Mouse (Mus musculus) layer of hippocampus, adult 9-11 months (tissue): ENCODE data around the gene Alpl.

ENCODE experiments used
- DNase-seq: peaks from one replicate; pipeline ENCODE4 v3.0.0; 2022

Alpl gene

DNA sequence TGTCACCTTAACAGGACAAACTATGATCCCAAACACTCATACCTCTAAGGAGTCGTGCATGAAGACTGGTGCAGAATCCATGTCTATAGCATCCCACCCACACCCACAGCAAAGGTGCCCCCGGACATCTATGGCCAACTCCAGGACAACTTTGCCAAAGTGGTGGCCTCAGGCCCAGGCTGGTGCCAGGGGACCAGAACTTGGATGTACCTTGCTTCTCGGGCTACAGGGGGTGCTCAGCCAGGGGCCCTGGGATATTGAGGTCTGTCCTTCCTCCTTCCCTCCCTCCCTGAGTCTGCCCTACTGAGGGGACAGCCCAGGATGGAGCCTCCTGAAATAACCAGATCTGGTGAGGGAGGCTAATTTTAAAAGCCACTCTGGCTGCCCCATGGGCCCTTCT, 63.8 kb downstream of the Alpl start:
- no peak for DNase-seq

GRCm38 (mm10) chr4:137731891-137732290, 64.3 kb downstream of the Alpl start:
- no peak for DNase-seq

GRCm38 (mm10) chr4:137730757-137731156, 65.4 kb downstream of the Alpl start:
- no peak for DNase-seq

DNA sequence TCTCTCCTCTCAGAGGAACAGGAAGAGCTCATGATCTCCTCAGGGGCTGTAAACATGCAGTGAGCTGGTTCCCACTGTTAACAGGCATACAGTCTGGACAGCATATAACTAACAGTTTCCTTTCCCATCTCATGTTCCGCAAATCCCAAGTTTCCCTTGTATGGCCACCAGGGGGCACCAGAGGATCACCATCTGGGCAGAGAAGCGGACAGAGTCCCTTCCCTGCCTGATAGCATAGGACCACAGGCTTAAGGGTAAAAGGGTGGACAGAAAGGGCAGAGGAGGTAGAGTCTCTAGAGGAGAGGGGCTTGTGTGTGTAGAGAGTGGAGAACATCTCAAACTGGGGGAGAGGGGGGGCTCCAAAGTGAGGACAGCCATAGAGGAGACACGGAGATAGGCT, 66.0 kb downstream of the Alpl start:
- peak; percentile 82 for DNase-seq

DNA sequence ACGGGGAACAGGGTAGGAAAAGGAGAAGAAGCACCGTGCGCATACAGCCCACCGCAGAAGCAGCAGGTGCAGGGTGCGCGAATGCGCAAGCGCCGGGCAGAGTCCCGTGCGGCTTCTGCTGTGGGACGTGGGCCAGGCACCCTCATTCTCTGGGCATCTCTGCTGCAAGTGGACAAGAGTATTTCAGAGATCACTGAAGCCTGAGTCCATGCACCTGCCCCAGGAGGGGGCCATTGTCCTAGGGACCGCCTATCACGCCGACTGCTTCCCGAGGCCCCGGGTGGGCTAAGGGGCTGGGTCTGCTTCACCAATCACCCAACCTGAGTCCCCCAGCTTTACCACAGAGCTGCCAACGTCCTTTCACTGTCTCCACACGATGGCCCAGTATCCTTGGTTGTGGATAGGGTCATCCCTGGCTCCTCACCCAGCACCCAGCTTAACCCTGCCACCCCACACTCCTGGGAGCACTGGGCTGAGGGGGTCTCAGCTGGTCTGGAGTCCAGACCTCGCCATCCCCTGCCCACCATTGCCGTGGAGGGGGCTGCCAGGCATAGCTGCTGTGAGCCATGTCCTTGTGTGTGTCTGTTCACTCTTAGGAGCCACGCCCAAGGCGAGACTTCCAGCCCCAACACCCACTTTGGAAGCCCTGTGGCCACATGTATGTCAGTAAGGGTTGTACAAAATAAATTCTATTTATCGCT, 66.9 kb downstream of the Alpl start:
- DNase-seq = no peak

- peak; percentile 56 for DNase-seq
These were observed 67.6 kb downstream of the Alpl start for GRCm38 (mm10) chr4:137728399-137729154.

DNA sequence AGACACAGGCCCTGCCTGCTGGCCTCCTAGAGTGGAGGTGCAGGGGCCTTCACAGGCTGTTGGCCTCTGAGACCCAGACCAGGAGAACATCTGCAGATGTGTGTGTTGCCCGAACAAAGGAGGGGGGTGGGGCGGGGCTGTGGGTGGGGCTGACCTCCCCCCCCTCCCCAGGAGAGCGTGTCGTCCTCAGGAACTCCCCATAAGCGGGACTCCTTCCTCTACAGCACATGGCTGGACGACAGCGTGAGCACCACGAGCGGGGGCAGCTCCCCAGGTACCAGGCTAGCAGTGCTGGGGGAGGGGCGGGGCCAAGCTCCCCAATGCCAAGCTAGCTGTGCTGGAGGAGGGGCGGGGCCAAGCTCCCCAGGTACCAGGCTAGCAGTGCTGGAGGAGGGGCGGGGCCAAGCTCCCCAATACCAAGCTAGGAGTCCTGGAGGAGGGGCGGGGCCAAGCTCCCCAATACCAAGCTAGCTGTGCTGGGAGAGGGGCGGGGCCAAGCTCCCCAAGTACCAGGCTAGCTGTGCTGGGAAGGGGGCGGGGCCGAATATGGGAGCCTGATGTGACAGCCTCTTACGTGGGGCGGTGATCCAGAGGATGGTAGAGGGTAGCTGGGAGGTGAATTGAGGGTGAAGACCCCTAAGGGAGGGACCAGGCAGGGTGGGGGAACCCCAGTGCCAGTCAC, 68.5 kb downstream of the Alpl start:
- no peak for DNase-seq

DNA sequence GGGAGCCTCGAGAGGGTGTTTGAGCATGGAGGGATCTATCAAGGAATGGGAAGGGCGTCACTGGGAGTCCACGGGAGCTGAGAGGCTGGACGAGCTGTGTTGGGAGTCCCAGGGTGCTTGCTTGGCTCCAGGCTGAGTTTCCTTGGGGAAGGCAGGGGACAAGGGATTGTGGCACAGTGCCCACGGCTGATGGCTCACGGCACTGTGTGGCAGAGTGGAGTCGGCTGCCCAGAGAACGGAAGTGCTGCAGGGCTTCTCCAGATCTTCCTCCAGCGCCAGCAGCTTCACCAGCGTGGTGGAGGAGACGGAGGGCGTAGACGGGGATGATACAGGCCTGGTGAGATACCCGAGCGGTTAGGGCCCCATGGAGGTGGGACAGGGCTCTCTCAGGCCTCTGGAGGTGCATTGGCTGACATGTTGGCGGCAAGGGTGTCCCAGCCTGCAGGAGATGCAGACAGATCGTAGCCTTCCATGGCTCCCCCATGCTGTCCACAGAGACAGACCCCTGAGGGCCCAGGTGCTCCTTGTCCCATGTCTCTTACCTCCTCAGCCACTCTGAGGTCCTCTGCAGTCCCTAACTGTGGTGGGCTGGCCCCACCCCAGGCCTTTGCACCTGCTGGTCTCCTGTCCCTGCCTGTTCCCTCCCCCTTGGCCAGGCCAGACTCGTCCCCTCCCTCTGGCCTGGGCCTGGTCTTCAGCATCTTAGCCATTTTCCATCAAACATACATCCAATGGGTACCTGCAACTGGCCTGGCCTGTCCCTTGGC, 69.3 kb downstream of the Alpl start:
- DNase-seq = no peak

- DNase-seq = no peak
These were observed 70.5 kb downstream of the Alpl start for GRCm38 (mm10) chr4:137725541-137726145.

DNA sequence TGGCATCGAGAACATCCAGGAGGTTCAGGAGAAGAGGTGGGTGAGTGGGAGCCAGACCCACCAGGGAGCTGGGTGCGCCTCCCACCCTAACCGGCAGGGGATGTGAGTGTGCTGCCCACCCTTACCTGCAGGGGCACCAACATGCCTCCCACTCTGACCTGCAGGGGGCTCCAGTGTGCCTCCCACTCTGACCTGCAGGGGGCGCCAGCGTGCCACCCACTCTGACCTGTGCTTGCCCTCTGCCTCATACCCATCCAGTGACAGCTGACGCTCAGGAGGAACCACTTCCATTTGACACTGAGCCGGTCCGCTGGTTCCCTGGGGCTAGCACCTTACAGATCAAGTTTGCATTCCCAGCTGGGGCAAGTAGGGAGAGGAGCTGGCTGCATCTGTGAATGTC, 71.4 kb downstream of the Alpl start:
- DNase-seq = peak; percentile 66

- no peak for DNase-seq
These were observed 72.0 kb downstream of the Alpl start for GRCm38 (mm10) chr4:137724212-137724611.

DNA sequence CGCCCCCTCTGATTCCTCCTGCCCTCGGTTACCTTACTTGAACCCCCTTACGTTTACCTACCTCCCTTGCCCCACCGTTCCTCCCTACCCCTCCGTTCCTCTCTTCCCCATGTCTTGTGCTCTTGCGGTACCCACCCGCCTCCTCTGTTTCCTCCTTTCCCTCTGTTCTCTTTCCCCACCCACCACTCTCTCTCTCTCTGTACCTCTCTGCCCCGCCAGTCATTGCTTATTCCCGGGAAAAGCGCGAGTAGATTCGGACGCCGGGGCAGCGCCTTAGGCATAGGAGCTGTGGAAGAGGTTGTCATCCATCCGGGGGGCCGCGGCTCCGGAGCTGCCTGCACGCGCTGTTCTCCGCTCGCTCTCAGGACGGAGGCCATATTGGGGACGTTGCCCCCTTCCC, 72.7 kb downstream of the Alpl start:
- DNase-seq = no peak

- peak; percentile 79 for DNase-seq
These were observed 73.3 kb downstream of the Alpl start for GRCm38 (mm10) chr4:137722692-137723427.

- no peak for DNase-seq
These were observed 74.0 kb downstream of the Alpl start for GRCm38 (mm10) chr4:137722230-137722629.

DNA sequence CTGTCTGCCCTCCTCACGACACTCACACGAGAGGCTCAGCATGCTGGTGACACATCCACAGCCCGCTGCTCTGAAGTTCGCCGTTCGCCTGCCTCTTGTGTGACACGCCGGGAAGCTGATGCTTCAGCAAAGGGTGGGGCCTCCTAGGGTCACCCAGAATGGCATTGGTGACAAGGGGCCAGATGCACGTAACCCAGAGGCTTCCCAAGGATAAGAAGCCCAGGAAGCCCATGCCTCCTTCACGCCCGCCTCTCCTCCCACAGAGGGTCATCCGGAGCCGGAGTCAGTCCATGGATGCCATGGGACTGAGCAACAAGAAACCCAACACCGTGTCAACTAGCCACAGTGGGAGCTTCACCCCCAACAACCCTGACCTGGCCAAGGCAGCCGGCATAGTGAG, 74.6 kb downstream of the Alpl start:
- no peak for DNase-seq

DNA sequence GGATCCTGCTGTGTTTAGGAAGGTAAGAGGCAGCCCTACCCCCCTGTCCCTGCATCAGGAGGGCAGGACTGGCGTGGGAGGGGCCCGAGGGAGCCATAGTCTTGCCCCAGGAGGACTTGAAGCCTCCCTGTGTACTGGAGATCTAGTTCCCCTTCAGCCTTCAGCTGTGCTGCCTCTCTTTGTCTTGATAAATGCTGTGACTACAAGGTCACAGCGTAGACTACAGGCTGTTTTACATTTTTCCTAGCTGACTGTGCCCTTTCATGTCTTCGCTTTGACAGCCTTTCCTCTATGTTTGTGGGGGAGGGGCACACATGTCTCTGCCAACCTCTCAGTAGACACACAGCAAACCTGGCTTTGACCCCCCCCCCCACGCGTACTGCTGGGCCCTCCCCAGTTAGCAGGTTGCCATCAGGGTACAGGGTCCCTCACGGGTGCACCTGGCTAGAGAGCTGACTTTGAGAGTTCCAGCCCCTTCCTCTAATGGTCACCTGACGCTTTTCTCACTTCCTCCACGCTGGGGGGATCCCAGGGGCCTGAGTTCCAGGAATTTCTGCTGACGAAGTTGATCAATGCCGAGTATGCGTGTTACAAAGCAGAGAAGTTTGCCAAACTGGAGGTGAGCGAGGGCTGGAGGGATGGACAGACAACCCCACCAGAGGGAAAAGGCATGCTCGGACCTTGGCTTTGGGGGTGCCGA, 76.7 kb downstream of the Alpl start:
- DNase-seq = no peak

DNA sequence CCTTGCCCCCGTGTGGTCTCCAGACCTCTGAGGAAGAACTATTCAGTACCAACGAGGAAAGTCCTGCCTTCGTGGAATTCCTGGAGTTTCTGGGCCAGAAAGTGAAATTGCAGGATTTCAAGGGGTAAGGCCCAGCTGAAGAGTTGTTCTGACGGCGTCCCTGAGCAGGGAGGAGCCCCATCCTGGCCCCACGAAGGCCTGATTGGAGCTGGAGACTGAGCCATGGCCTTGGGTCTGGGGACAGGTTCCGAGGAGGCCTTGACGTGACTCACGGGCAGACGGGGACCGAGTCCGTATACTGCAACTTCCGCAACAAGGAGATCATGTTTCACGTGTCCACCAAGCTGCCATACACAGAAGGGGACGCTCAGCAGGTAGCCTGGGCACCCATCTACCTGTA, 78.5 kb downstream of the Alpl start:
- no peak for DNase-seq

DNA sequence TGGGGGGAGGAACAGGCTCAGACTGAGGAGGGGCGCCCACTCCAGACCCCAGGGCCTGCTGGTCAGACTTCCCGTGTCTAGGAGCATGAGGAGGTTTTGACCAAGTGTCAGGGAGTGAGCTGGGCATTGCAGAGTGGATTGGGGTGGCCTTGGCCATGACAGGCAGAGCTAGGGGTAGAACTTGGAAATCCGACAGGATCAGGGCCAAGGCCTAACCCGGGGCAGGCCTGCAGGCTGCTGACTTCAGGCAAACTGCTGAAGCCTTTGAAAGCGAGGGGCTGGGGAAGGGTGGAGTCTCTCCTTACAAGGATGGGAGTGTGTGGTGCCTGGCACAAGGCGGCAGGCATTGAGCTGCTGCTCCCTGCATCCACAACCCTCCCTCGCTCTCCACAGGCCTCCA, 79.2 kb downstream of the Alpl start:
- DNase-seq = no peak

DNA sequence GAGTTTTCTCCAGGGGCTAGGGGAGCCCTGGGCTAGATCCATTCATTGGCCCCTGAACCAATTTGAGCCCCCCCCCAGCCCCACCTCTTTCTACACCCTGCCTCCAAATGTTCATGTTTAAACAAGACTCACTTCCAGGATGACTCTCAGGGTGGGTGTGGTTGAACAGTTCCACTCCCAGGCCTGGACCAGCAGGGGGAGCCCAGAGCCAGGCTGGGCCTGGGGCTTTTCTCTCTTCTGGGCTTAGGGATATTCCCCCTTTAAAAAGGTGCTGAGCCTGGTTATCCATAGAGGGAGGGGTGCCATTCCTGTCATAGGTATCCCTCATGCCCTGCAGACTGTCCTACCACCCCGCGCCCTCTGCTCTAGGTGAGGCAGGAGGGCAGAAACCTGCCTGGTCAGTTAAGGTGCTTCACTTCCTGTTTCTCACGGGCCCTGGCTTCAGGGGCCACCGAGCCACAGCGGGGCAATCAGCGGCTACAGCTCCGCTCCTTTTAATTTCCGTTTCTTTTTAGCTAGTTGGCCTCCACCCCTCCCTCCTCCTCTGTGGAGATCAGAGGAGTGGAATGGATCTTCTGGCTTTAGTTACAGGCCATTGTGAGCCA, 82.1 kb downstream of the Alpl start:
- DNase-seq = no peak

DNA sequence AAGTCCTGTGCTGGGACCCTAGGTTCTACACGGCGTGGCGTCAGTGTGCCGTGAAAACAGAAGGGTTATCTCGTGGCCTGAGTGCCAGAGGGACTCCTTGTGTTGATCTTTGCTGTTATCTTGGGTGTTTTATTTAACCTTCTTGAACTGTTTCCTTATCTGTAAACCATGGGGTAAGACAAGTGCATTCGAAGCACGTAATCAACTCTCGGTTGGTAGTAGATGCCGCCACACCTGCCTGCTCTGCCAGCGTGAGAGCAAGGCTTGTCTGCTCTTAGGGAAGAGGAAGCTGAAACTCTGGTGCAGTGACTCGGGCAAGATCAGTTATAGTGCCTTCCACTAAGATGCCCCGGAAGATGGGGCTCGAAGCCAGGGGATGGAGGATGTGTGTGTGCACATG, 83.2 kb downstream of the Alpl start:
- no peak for DNase-seq
